Mouse (Mus musculus) right cerebral cortex, postnatal 36 days (tissue): ENCODE measurements at regions not wholly inside any gene's neighbourhood (a gene's known extent, or its start where the extent isn't known, plus 50 kb on each side); places are given as distances from the start of the nearest gene placed in this dataset.

ENCODE experiments used
- DNase-seq, 2 experiments: peaks; one replicate each; pipeline ENCODE4 v3.0.0; 2022; ENCODE audit warnings: low spot score in 2 of 2, mixed read lengths in 1 of 2

- peak in 1 of 2 experiments; percentile 20 for DNase-seq
Measured at GRCm38 (mm10) chr8:92427801-92428200, 70.4 kb downstream of the Irx5 start.

- no peak for DNase-seq
Measured at GRCm38 (mm10) chr8:92437075-92437663, 79.7 kb downstream of the Irx5 start.

GRCm38 (mm10) chr8:92438294-92438693, 80.9 kb downstream of the Irx5 start:
- DNase-seq: no peak

- DNase-seq: no peak
Measured at GRCm38 (mm10) chr8:92439713-92440436, 82.5 kb downstream of the Irx5 start.

GRCm38 (mm10) chr8:92442086-92442485, 84.7 kb downstream of the Irx5 start:
- DNase-seq: no peak

- DNase-seq: no peak
Measured at GRCm38 (mm10) chr8:92459291-92459690, 101.9 kb downstream of the Irx5 start.

- peak in 1 of 2 experiments; percentile 2 for DNase-seq
Measured at GRCm38 (mm10) chr8:92460129-92460953, 102.9 kb downstream of the Irx5 start.

- DNase-seq: no peak
Measured at GRCm38 (mm10) chr8:92469141-92470000, 111.9 kb downstream of the Irx5 start.

- no peak for DNase-seq
Measured at GRCm38 (mm10) chr8:92472257-92472656, 114.8 kb downstream of the Irx5 start.

- no peak for DNase-seq
Measured at GRCm38 (mm10) chr8:92472817-92473216, 115.4 kb downstream of the Irx5 start.

- no peak for DNase-seq
Measured at GRCm38 (mm10) chr8:92482393-92482792, 125.0 kb downstream of the Irx5 start.

- DNase-seq: no peak
Measured at GRCm38 (mm10) chr8:92483055-92483765, 125.8 kb downstream of the Irx5 start.

- no peak for DNase-seq
Measured at GRCm38 (mm10) chr8:92488526-92489159, 131.2 kb downstream of the Irx5 start.

- no peak for DNase-seq
Measured at GRCm38 (mm10) chr8:92491533-92491932, 134.1 kb downstream of the Irx5 start.

- no peak for DNase-seq
Measured at GRCm38 (mm10) chr8:92493403-92493802, 136.0 kb downstream of the Irx5 start.

GRCm38 (mm10) chr8:92505552-92506281, 148.3 kb downstream of the Irx5 start:
- no peak for DNase-seq

- DNase-seq: no peak
Measured at GRCm38 (mm10) chr8:92506436-92506835, 149.0 kb downstream of the Irx5 start.

- DNase-seq: no peak
Measured at GRCm38 (mm10) chr8:92506906-92507305, 149.5 kb downstream of the Irx5 start.

GRCm38 (mm10) chr8:92515385-92515784, 158.0 kb downstream of the Irx5 start:
- no peak for DNase-seq

GRCm38 (mm10) chr8:92518031-92518430, 156.1 kb upstream of the Irx6 start:
- DNase-seq: no peak
